Mouse (Mus musculus) liver, embryonic 14 days (tissue): Measurements from ENCODE around the gene Evx1. TPM values are rescaled to one million over a fixed set of nuclear protein-coding genes. Genes with fewer than 3 reads are reported as not detected.

Experiments
- polyA plus RNA-seq: library from polyadenylated mRNA; depleted of rRNA; stranded (reverse); fragments of >200 nt; gene quantifications from 2 replicates; pipeline ENCODE4 v1.2.3, GENCODE M21; 2012; rRNA removed

The Evx1 gene
- not detected in 2 replicates for polyA plus RNA-seq

GRCm38 (mm10) chr6:52313391-52314303, at the start of gene Evx1:
Gene Evx1 (plus strand): TSS chr6:52313498.

Other genes with a start within 250 kb of the Evx1 start
- 0.25 and 0.27 TPM in 2 replicates for gene Hoxa1, start 155.2 kb upstream of the Evx1 start, polyA plus RNA-seq
- gene Hoxa2, start 148.7 kb upstream of the Evx1 start, polyA plus RNA-seq = 0.31 and 0.37 TPM in 2 replicates
- 0.06 TPM in 2 replicates for gene 5730596B20Rik, start 136.0 kb upstream of the Evx1 start, polyA plus RNA-seq
- gene Hoxa4, start 121.7 kb upstream of the Evx1 start, polyA plus RNA-seq = 0.27 and 0.32 TPM in 2 replicates
- gene Hoxa5, start 108.9 kb upstream of the Evx1 start, polyA plus RNA-seq = 0.50 and 0.79 TPM in 2 replicates
- 0.03 and 0.07 TPM in 2 replicates for gene Hoxa6, start 104.8 kb upstream of the Evx1 start, polyA plus RNA-seq
- 0.44 and 0.45 TPM in 2 replicates for gene Hoxa3, start 100.2 kb upstream of the Evx1 start, polyA plus RNA-seq
- gene Gm28308, start 100.2 kb upstream of the Evx1 start, polyA plus RNA-seq = not detected in 2 replicates
- gene Hoxa7, start 91.6 kb upstream of the Evx1 start, polyA plus RNA-seq = 0.25 and 0.34 TPM in 2 replicates
- 0.50 and 0.54 TPM in 2 replicates for gene Hoxa9, start 82.4 kb upstream of the Evx1 start, polyA plus RNA-seq
- 0.01 and 0.10 TPM in 2 replicates for gene Hoxa10, start 72.6 kb upstream of the Evx1 start, polyA plus RNA-seq
- gene Hoxa11, start 67.7 kb upstream of the Evx1 start, polyA plus RNA-seq = 0.01 TPM in 1 of 2 replicates, not detected in the other
- not detected in 2 replicates for gene Hoxa13, start 52.6 kb upstream of the Evx1 start, polyA plus RNA-seq